Mouse (Mus musculus) heart, postnatal 0 days (tissue): ENCODE measurements around the gene Lpar2.

Experiments used
- CTCF ChIP-seq: IDR thresholded peaks from 2 replicates; pipeline ENCODE4 v1.5.1; 2016; ENCODE audit warnings: antibody characterized with exemption, control low read depth, low read depth
- EP300 ChIP-seq: IDR thresholded peaks from 2 replicates; pipeline ENCODE4 v1.6.1; 2016; ENCODE audit warnings: antibody characterized with exemption, low read depth

GRCm38 (mm10) chr8:69793666-69794065 is 28.6 kb upstream of the Lpar2 start:
- no peak for TF ChIP-seq EP300
- TF ChIP-seq CTCF: no peak
